Mouse (Mus musculus): ENCODE measurements around the gene Bmi1.

Gene Bmi1

GRCm38 (mm10) chr2:18687671-18688170 is 10.9 kb downstream of the Bmi1 start:
- DNase-seq (ENCODE audit: low read depth, low spot score): no peak

- no peak for DNase-seq (ENCODE audit: low read depth, low spot score)
Observed at GRCm38 (mm10) chr2:18688286-18688685, 11.5 kb downstream of the Bmi1 start.

GRCm38 (mm10) chr2:18688708-18689063 is 11.9 kb downstream of the Bmi1 start:
- peak; percentile 75 for DNase-seq (ENCODE audit: low read depth, low spot score)

GRCm38 (mm10) chr2:18689064-18689921 is 12.5 kb downstream of the Bmi1 start:
- no peak for DNase-seq (ENCODE audit: low read depth, low spot score)

GRCm38 (mm10) chr2:18690055-18690691 is 13.4 kb downstream of the Bmi1 start:
- no peak for DNase-seq (ENCODE audit: low read depth, low spot score)

GRCm38 (mm10) chr2:18690756-18691155 is 13.9 kb downstream of the Bmi1 start:
- DNase-seq (ENCODE audit: low read depth, low spot score): no peak

GRCm38 (mm10) chr2:18692031-18692430 is 15.2 kb downstream of the Bmi1 start:
- no peak for DNase-seq (ENCODE audit: low read depth, low spot score)

- no peak for DNase-seq (ENCODE audit: low read depth, low spot score)
Observed at GRCm38 (mm10) chr2:18692548-18692947, 15.7 kb downstream of the Bmi1 start.

- no peak for DNase-seq (ENCODE audit: low read depth, low spot score)
Observed at GRCm38 (mm10) chr2:18693491-18693870, 16.7 kb downstream of the Bmi1 start.

GRCm38 (mm10) chr2:18693871-18694610 is 17.2 kb downstream of the Bmi1 start, which contains the start of gene Spag6:
Gene Spag6, plus strand, starts transcription at chr2:18694032.
- DNase-seq (ENCODE audit: low read depth, low spot score): peak; percentile 75

GRCm38 (mm10) chr2:18694611-18694950 is 17.8 kb downstream of the Bmi1 start:
- no peak for DNase-seq (ENCODE audit: low read depth, low spot score)

- no peak for DNase-seq (ENCODE audit: low read depth, low spot score)
Observed at GRCm38 (mm10) chr2:18695163-18695562, 18.3 kb downstream of the Bmi1 start.

GRCm38 (mm10) chr2:18695629-18696150 is 18.9 kb downstream of the Bmi1 start:
- no peak for DNase-seq (ENCODE audit: low read depth, low spot score)

GRCm38 (mm10) chr2:18697591-18698244 is 20.9 kb downstream of the Bmi1 start:
- no peak for DNase-seq (ENCODE audit: low read depth, low spot score)

GRCm38 (mm10) chr2:18698663-18699385 is 22.0 kb downstream of the Bmi1 start:
- no peak for DNase-seq (ENCODE audit: low read depth, low spot score)

- DNase-seq (ENCODE audit: low read depth, low spot score): no peak
Observed at GRCm38 (mm10) chr2:18699401-18699990, 22.7 kb downstream of the Bmi1 start.

GRCm38 (mm10) chr2:18710356-18710755 is 33.5 kb downstream of the Bmi1 start:
- DNase-seq (ENCODE audit: low read depth, low spot score): no peak

GRCm38 (mm10) chr2:18713071-18713470 is 36.3 kb downstream of the Bmi1 start:
- no peak for DNase-seq (ENCODE audit: low read depth, low spot score)

GRCm38 (mm10) chr2:18714337-18714736 is 37.5 kb downstream of the Bmi1 start:
- no peak for DNase-seq (ENCODE audit: low read depth, low spot score)

GRCm38 (mm10) chr2:18718521-18718920 is 41.7 kb downstream of the Bmi1 start:
- no peak for DNase-seq (ENCODE audit: low read depth, low spot score)
